Mouse (Mus musculus) stomach, embryonic 16.5 days (tissue): ENCODE data around the gene Ptges3l. TPM values are rescaled to one million over a fixed set of nuclear protein-coding genes. Genes with fewer than 3 reads are reported as not detected.
"Not testable (repeated sequence)": the region's sequence is repeated elsewhere in the genome, so short reads cannot be mapped to it uniquely, and the experiment has no call there.

Experiments used
- ATAC-seq: fragments of 200-750 bp; cut with Nextera tagmentation; 2 replicates; pipeline ENCODE4 v1.8.0; 2017; ENCODE audit warnings: moderate number of reproducible peaks, moderate TSS enrichment; ENCODE audit not compliant: insufficient read depth, low FRiP score
- H3K27ac ChIP-seq: fragments of 300-500 bp; sonication (generic); 2 replicates; pipeline ENCODE4 v1.5.1; 2014; ENCODE audit warnings: low read length
- H3K27me3 ChIP-seq: fragments of 300-500 bp; sonication (generic); 2 replicates; pipeline ENCODE4 v1.6.1; 2014; ENCODE audit warnings: low read length, control low read depth, mixed read lengths; ENCODE audit not compliant: control insufficient read depth, insufficient read depth
- H3K36me3 ChIP-seq: fragments of 300-500 bp; sonication (generic); 2 replicates; pipeline ENCODE4 v1.6.1; 2014; ENCODE audit warnings: low read length; ENCODE audit not compliant: control insufficient read depth, insufficient read depth
- H3K4me1 ChIP-seq: fragments of 300-500 bp; sonication (generic); 2 replicates; pipeline ENCODE4 v1.6.1; 2014; ENCODE audit warnings: low read length, control low read depth, mixed read lengths; ENCODE audit not compliant: control insufficient read depth, insufficient read depth
- H3K4me2 ChIP-seq: fragments of 300-500 bp; sonication (generic); 2 replicates; pipeline ENCODE4 v1.6.1; 2014; ENCODE audit warnings: low read depth, low read length, mixed read lengths
- H3K4me3 ChIP-seq: fragments of 300-500 bp; sonication (generic); replicated peaks from 2 replicates; pipeline ENCODE4 v1.5.1; 2014; ENCODE audit warnings: mild to moderate bottlenecking, low read length
- H3K9ac ChIP-seq: fragments of 300-500 bp; sonication (generic); 2 replicates; pipeline ENCODE4 v1.6.1; 2014; ENCODE audit warnings: low read length
- H3K9me3 ChIP-seq: fragments of 300-500 bp; sonication (generic); replicated peaks from 2 replicates; pipeline ENCODE4 v1.6.1; 2016; ENCODE audit warnings: low read length, control low read depth; ENCODE audit not compliant: control insufficient read depth
- WGBS: fragments of 180-500 bp; shearing (Covaris S2); extraction: QIAGEN DNeasy Blood & Tissue Kit; methylation state at CpG from one replicate; pipeline ENCODE4 v1.1.7; 2014; 5-methylcytosine and 5-hydroxymethylcytosine counted together
- polyA plus RNA-seq: library from polyadenylated mRNA; unstranded; fragments of >200 nt; fragmentation: Nextera tagmentation; extraction: Ambion mirVana; gene quantifications from 2 replicates; pipeline ENCODE4 v1.2.1, GENCODE M21; 2015

Gene Ptges3l
- polyA plus RNA-seq, result 16.3 and 26.9 TPM in 2 replicates

DNA sequence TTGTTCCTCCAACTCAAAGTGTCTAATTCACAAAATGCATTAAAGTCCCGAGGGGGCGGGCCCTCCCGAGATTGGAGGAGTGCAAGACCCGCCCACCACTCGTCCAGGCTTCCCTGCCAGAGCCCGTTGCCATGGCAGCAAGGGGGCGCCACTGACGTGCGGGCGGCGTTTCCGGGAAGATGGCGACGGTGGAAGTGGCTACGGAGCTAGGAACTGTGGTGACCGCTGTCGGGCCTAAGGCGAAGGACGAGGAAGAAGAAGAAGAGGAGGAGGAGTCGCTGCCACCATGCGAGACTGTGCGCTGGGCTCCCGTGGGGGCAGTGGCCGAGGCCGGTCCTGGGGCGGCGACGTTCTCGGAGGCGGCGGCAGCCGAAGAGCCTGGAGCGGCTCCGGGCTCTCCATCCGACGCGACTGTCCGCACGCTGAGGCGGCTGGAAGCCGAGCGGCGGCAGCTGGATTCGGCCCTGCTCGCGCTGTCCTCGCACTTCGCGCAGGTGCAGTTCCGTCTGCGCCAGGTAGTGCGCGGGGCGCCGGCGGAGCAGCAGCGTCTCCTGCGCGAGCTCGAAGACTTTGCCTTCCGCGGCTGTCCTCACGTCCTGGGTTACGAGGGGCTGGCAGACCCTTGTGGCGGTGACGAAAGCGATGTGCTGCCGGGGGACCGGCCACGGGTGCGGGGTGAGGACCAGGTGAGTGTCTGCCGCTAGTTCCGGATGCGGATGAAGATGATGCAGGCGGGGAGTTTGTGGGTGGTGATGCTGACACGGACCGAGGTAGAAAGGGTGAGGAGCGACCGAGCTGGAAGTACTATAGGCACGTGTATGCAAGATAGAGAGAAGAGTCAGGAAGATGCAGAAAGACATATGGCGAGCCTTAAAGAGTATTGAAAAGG, at the start of gene Ptges3l, which contains the start of gene Rundc1:
Gene Ptges3l, minus strand, starts transcription at position 409 of the 889 bp plus-strand sequence.
Gene Rundc1, plus strand, starts transcription at position 161 of the 889 bp plus-strand sequence.
- Histone ChIP-seq H3K9ac (peak within 1 kb of the TSS; percentile 91), H3K27ac (peak within 1 kb of the TSS; percentile 92), H3K4me1 (peaks cover 22% of the 10 kb centered on the region), H3K4me3 (peak within 1 kb of the TSS; percentile 98), H3K9me3 (no peaks in the 10 kb centered on the region), H3K27me3 (no peaks in the 10 kb centered on the region), H3K4me2 (peak within 1 kb of the TSS; percentile 96), H3K36me3 (peaks cover 1% of the 10 kb centered on the region)
- ATAC-seq, result peak; percentile 92
- WGBS, result under 1% methylated on average over 81 of the region's 81 CpGs

DNA sequence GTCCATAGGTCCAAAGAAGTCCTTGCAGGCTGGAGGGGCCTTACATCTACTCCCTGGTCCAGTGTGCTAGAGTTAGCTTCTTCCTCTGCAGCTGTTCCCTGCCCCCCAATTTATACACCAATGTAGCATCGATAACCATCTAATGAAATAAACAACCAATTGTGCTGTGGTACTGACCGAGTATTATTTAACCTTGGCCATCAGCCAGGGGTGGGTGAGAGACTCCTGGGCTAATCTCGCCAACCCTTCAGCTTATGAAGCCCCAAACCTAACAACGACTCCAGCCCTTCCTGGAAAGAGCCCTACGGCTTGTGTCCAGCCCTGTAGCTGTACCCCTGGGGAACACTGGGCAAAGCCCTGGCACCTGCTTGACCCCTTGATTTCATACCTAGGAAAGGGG, 49.2 kb upstream of the Ptges3l start:
- Histone ChIP-seq H3K4me2 (no peak overlapping the region), H3K36me3 (no peaks in the 10 kb centered on the region), H3K4me1 (peaks cover 6% of the 10 kb centered on the region), H3K27me3 (no peaks in the 10 kb centered on the region), H3K9me3 (no peaks in the 10 kb centered on the region), H3K9ac (no peak overlapping the region), H3K27ac (no peak overlapping the region), H3K4me3 (no peak overlapping the region)
- no peak for ATAC-seq
- 66% methylated on average over 5 of the region's 5 CpGs for WGBS

DNA sequence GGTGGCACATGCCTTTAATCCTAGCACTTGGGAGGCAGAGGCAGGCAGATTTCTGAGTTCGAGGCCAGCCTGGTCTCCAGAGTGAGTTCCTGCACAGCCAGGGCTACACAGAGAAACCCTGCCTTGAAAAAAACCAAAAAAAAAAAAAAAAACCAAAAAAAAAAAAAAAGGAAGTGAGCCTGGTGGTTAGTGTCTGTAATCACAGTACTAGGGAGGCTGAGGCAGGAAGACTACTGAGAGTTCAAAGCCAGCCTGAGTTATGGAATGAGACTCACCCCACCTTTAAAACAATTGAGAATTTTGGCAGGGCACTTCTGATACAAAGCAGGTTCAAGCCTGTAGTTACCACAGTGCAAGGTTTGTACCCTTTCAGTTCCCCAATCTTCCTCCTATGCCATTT, 48.6 kb upstream of the Ptges3l start:
- 74% methylated on average over 1 of the region's 1 CpGs for WGBS
- H3K4me1 ChIP-seq, H3K4me2 ChIP-seq: not testable (repeated sequence)

DNA sequence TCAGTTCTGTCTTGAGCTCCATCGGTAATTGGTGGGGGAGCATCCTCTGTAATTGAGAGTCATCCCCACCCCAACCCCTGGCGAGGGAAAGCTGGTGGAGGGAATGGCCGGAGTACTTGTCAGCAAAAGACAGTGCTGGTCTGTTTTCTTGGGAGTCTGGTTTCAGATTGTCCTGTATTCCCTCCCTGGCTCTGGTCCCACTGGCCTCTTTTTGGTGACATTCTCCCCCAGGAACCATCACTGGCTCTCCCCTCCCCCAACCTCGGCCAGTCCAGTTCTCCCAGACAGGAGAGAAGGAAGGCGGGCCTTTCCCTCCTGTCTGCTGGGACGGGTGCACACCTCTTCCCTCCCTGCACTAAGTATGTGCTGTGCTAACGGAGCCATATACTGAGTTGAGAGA, 47.2 kb upstream of the Ptges3l start:
- Histone ChIP-seq H3K9me3 (no peaks in the 10 kb centered on the region), H3K27ac (no peak overlapping the region), H3K36me3 (no peaks in the 10 kb centered on the region), H3K27me3 (no peaks in the 10 kb centered on the region), H3K4me3 (no peak overlapping the region), H3K9ac (no peak overlapping the region), H3K4me1 (peaks cover 6% of the 10 kb centered on the region; the same call in 1 of the 2 replicates), H3K4me2 (no peak overlapping the region)
- 47% methylated on average over 7 of the region's 7 CpGs for WGBS
- no peak for ATAC-seq

More for the DNA sequence above, 48.6 kb upstream of the Ptges3l start:
- H3K9ac ChIP-seq, H3K27ac ChIP-seq, H3K27me3 ChIP-seq, H3K36me3 ChIP-seq, H3K4me3 ChIP-seq, H3K9me3 ChIP-seq, ATAC-seq: not testable (repeated sequence)

DNA sequence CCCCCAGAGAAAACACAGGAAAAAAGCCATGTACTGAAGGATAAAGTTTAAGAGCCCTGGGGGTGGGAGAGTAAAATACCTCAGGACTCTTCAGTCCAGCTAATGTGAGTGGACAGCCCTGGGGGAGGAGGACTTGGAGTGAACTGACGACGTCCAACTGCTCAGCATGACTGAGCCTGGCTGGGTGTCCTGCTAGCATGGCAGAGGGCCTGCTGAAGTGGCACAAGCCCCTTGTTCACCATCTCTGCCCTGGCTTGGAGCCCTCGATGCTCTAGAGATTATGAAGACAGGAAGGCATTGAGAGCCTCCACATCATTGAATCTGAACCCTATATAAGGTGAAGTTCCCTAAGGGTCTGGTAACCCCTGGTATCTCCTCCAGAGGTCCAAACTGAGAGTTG, 46.8 kb upstream of the Ptges3l start:
- Histone ChIP-seq H3K4me2 (no peak overlapping the region), H3K4me3 (no peak overlapping the region), H3K9me3 (no peaks in the 10 kb centered on the region), H3K9ac (no peak overlapping the region), H3K4me1 (peaks cover 6% of the 10 kb centered on the region; the same call in 1 of the 2 replicates), H3K36me3 (no peaks in the 10 kb centered on the region), H3K27me3 (no peaks in the 10 kb centered on the region), H3K27ac (no peak overlapping the region)
- no peak for ATAC-seq
- 71% methylated on average over 3 of the region's 3 CpGs for WGBS

DNA sequence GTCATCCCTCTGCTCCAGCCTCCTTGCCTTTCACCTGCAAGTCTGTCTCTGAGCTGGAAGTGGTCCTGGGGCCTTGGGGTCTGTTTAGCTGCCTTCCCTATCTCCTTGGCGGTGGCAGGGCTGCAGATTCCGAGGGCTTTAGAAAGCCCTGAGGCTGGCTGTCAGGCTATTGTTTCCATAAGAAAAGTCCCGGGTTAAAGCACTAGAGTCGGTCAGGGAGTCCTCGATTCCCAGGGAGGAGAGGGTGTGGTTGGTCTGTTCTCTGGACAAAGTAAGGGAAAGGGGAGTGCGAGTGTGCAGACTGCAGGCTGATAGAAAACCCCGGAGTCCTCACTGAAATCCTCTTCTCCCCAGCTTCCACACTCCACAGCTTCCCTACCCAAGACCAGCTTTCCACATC, 45.1 kb upstream of the Ptges3l start:
- no peak for ATAC-seq
- Histone ChIP-seq H3K4me3 (no peak overlapping the region), H3K27ac (no peak overlapping the region), H3K4me1 (peaks cover 10% of the 10 kb centered on the region; the same call in 1 of the 2 replicates), H3K9me3 (no peaks in the 10 kb centered on the region), H3K9ac (no peak overlapping the region), H3K36me3 (no peaks in the 10 kb centered on the region), H3K27me3 (no peaks in the 10 kb centered on the region), H3K4me2 (no peak overlapping the region)
- WGBS, result 52% methylated on average over 7 of the region's 7 CpGs

DNA sequence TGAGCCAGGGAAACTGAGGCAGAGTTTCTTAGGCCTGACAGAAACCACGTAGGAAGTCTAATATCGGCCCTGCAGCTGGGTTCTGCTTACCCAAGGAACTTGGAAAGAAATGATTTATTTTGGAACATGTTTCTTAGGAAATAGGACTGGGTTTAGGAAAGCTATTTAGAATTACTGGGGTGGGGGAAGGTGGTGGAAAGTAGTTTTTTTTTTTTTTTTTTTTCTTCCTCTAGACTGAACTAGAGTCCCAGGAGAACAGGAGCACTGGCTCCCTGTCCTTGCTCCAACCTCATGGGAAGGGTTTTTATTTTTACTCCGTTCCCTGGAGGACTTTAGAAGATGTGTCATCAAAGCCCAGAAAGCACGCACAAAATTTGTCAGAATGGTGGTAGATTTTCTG, 44.0 kb upstream of the Ptges3l start:
- 63% methylated on average over 4 of the region's 4 CpGs for whole genome bisulfite sequencing
- Histone ChIP-seq H3K27ac (no peak overlapping the region), H3K4me1 (peaks cover 14% of the 10 kb centered on the region), H3K36me3 (no peaks in the 10 kb centered on the region), H3K9ac (no peak overlapping the region), H3K4me3 (peak overlapping the region; percentile 80; the same call in 1 of the 2 replicates), H3K4me2 (peak overlapping the region; percentile 97), H3K27me3 (no peaks in the 10 kb centered on the region), H3K9me3 (no peaks in the 10 kb centered on the region)
- no peak for ATAC-seq

DNA sequence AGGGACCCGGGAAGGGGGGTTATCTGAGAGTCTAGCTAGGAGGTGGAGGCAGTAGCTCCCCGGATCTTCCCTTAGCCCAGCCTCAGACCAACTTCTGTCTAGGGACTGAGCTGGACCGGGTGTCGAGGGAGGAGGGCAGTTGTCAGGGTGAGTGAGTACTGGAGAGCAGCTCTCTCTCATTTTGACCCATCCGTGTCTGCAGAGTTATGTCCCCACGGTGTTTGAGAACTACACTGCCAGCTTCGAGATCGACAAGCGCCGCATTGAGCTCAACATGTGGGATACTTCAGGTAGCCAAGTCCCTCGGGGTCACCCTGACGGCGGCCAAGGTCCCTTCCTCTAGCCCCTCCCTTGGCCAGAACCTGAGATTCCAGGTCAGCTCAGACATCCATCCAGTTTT, 43.6 kb upstream of the Ptges3l start:
- Histone ChIP-seq H3K9me3 (no peaks in the 10 kb centered on the region), H3K27me3 (no peaks in the 10 kb centered on the region), H3K9ac (peak overlapping the region; percentile 80), H3K36me3 (no peaks in the 10 kb centered on the region), H3K4me2 (peak overlapping the region; percentile 97), H3K4me1 (peaks cover 18% of the 10 kb centered on the region), H3K4me3 (peak overlapping the region; percentile 80), H3K27ac (no peak overlapping the region)
- ATAC-seq, result no peak
- WGBS, result 7% methylated on average over 13 of the region's 13 CpGs

DNA sequence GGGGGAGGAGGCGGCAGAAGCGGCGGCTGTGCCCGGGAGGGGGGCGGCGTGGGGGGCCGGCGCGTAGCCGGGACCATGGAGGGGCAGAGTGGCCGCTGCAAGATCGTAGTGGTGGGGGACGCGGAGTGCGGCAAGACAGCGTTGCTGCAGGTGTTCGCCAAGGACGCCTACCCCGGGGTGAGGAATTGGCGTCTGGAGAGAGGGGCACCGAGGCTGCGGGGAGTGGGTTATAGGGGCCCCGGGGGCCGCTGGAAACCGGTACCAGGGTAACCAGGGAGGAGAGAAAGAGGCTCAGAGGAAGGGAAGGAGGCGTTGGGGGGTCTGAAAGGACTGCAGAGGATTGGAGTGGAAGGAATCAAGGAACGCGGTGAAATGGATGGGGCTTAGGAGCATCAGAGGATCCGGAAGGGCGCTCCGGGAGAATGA, 43.1 kb upstream of the Ptges3l start:
- 0% methylated on average over 30 of the region's 31 CpGs for WGBS

More for the DNA sequence above, 43.1 kb upstream of the Ptges3l start:
- Histone ChIP-seq H3K36me3 (no peaks in the 10 kb centered on the region), H3K4me1 (peaks cover 21% of the 10 kb centered on the region), H3K9ac (peak overlapping the region; percentile 80), H3K4me3 (peak overlapping the region; percentile 80), H3K27ac (peak overlapping the region; percentile 52; the same call in 1 of the 2 replicates), H3K9me3 (no peaks in the 10 kb centered on the region), H3K4me2 (peak overlapping the region; percentile 97), H3K27me3 (no peaks in the 10 kb centered on the region)
- ATAC-seq, result no peak
